Mouse (Mus musculus): ENCODE data around the gene Psd.

DNA sequence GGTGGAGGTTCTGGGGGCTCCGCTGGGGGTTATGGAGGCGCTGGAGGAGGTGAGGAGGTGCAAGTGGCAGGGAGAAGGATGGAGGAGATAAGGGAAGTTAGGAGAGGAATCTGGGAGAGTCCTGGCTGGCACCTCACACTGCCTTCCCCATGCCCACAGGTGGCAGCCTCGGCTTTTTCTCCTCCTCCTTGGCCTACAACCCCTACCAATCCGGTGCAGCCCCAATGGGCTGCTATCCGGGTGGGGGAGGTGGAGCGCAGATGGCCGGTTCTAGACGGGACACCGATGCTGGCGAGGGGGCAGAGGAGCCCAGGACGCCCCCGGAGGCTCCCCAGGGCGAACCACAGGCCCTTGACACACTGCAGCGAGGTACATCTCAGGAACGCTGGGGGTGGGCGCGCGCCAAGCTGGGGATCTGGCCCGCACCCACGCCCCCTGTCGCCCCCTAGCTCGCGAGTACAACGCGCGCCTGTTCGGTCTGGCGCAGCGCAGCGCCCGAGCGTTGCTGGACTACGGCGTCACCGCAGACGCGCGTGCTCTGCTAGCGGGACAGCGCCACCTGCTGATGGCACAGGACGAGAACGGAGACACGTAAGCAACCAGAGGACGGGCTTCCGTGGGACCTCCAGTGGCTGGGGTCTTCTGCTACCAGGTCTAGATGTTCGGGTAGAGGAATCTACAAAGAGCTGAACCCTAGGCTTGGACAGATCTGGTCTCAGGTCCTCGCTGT lies 18.1 kb downstream of the Psd start:
- peak; percentile 61 for TF ChIP-seq CTCF (IDR thresholded peaks at IDR 0.05; ENCODE audit: low read depth, low read length)
- TF ChIP-seq POLR2A (IDR thresholded peaks at IDR 0.05; ENCODE audit: borderline replicate concordance, low read depth, low read length), result no peak
